Mouse (Mus musculus) neutrophil, adult 5-6 weeks (primary cell): ENCODE results near the gene Celsr2. TPM values are rescaled to one million over a fixed set of nuclear protein-coding genes. Genes with fewer than 3 reads are reported as not detected.

Experiments
- ATAC-seq: fragments of 151-379, 151-347 bp; 2 replicates; pipeline ENCODE4 v1.8.0; 2017; ENCODE audit warnings: mild to moderate bottlenecking, moderate TSS enrichment; ENCODE audit not compliant: insufficient number of reproducible peaks, poor library complexity, low FRiP score, severe bottlenecking; ENCODE audit errors: extremely low read depth
- total RNA-seq: library from RNA; stranded (forward); fragments of 200-1000 nt; gene quantifications from 2 replicates; pipeline ENCODE4 v1.2.3, GENCODE M21; 2017

Celsr2 gene
- total RNA-seq, 1 experiment from 2014 or later, result 1.6 TPM

- peak; percentile 39; the same call in 1 of the 2 replicates for ATAC-seq
These were observed 475 bp upstream of the Celsr2 start for GRCm38 (mm10) chr3:108415831-108416223.

GRCm38 (mm10) chr3:108413634-108414360 lies 1.6 kb downstream of the Celsr2 start:
- no peak for ATAC-seq

GRCm38 (mm10) chr3:108411754-108412121 lies 3.6 kb downstream of the Celsr2 start:
- no peak for ATAC-seq

GRCm38 (mm10) chr3:108411026-108411753 lies 4.2 kb downstream of the Celsr2 start:
- ATAC-seq, result no peak

- ATAC-seq, result no peak
These were observed 5.0 kb downstream of the Celsr2 start for GRCm38 (mm10) chr3:108410359-108410714.

- ATAC-seq, result no peak
These were observed 5.5 kb downstream of the Celsr2 start for GRCm38 (mm10) chr3:108409656-108410358.

GRCm38 (mm10) chr3:108408517-108409008 lies 6.8 kb downstream of the Celsr2 start:
- no peak for ATAC-seq

- no peak for ATAC-seq
These were observed 9.0 kb downstream of the Celsr2 start for GRCm38 (mm10) chr3:108406306-108406885.

GRCm38 (mm10) chr3:108405536-108406305 lies 9.6 kb downstream of the Celsr2 start:
- ATAC-seq, result no peak

GRCm38 (mm10) chr3:108402528-108402920 lies 12.8 kb downstream of the Celsr2 start:
- no peak for ATAC-seq

GRCm38 (mm10) chr3:108401692-108402527 lies 13.4 kb downstream of the Celsr2 start:
- peak; percentile 90 for ATAC-seq

GRCm38 (mm10) chr3:108400442-108400841 lies 14.9 kb downstream of the Celsr2 start:
- ATAC-seq, result no peak

- ATAC-seq, result no peak
These were observed 17.1 kb downstream of the Celsr2 start for GRCm38 (mm10) chr3:108398281-108398680.

- no peak for ATAC-seq
These were observed 22.6 kb downstream of the Celsr2 start for GRCm38 (mm10) chr3:108392793-108393192.

- no peak for ATAC-seq
These were observed 23.1 kb downstream of the Celsr2 start for GRCm38 (mm10) chr3:108392299-108392698.

GRCm38 (mm10) chr3:108389111-108389545 lies 26.2 kb downstream of the Celsr2 start:
- peak; percentile 96 for ATAC-seq

GRCm38 (mm10) chr3:108386186-108386585 lies 29.2 kb downstream of the Celsr2 start:
- no peak for ATAC-seq

- ATAC-seq, result no peak
These were observed 30.9 kb downstream of the Celsr2 start for GRCm38 (mm10) chr3:108384425-108384824.
